Mouse (Mus musculus) heart, embryonic 11.5 days (tissue): ENCODE measurements around the gene Lsamp. TPM values are rescaled to one million over a fixed set of nuclear protein-coding genes. Genes with fewer than 3 reads are reported as not detected.

Source experiments
- ATAC-seq: fragments of 200-750 bp; cut with Nextera tagmentation; replicated peaks from 2 replicates; pipeline ENCODE4 v1.8.0; 2017; ENCODE audit warnings: moderate library complexity; ENCODE audit not compliant: insufficient number of reproducible peaks, low FRiP score, low TSS enrichment
- H3K27ac ChIP-seq: fragments of 300-500 bp; sonication (generic); 2 replicates; pipeline ENCODE4 v1.5.1; 2014; ENCODE audit warnings: mild to moderate bottlenecking, low read depth, low read length
- H3K27me3 ChIP-seq: fragments of 300-500 bp; sonication (generic); 2 replicates; pipeline ENCODE4 v1.6.1; 2014; ENCODE audit warnings: mild to moderate bottlenecking, low read length, mixed read lengths; ENCODE audit not compliant: control insufficient read depth, insufficient read depth
- H3K36me3 ChIP-seq: fragments of 300-500 bp; sonication (generic); 2 replicates; pipeline ENCODE4 v1.6.1; 2014; ENCODE audit warnings: mild to moderate bottlenecking, low read length, moderate library complexity, mixed read lengths; ENCODE audit not compliant: control insufficient read depth, insufficient read depth
- H3K4me1 ChIP-seq: fragments of 300-500 bp; sonication (generic); 2 replicates; pipeline ENCODE4 v1.6.1; 2014; ENCODE audit warnings: low read length; ENCODE audit not compliant: control insufficient read depth, insufficient read depth
- H3K4me2 ChIP-seq: fragments of 300-500 bp; sonication (generic); 2 replicates; pipeline ENCODE4 v1.6.1; 2014; ENCODE audit warnings: mild to moderate bottlenecking, moderate library complexity
- H3K4me3 ChIP-seq: fragments of 300-500 bp; sonication (generic); 2 replicates; pipeline ENCODE4 v1.5.1; 2014; ENCODE audit warnings: low read depth, low read length
- H3K9ac ChIP-seq: fragments of 300-500 bp; sonication (generic); 2 replicates; pipeline ENCODE4 v1.6.1; 2014; ENCODE audit warnings: mild to moderate bottlenecking, low read depth, low read length, moderate library complexity
- H3K9me3 ChIP-seq: fragments of 300-500 bp; sonication (generic); replicated peaks from 2 replicates; pipeline ENCODE4 v1.6.1; 2016; ENCODE audit warnings: low read length; ENCODE audit not compliant: control insufficient read depth
- WGBS: fragments of 180-500 bp; shearing (Covaris S2); extraction: QIAGEN DNeasy Blood & Tissue Kit; methylation state at CpG from one replicate; pipeline ENCODE4 v1.1.7; 2014; ENCODE audit not compliant: insufficient replicate concordance; 5-methylcytosine and 5-hydroxymethylcytosine counted together
- polyA plus RNA-seq: library from polyadenylated mRNA; unstranded; fragments of >200 nt; fragmentation: Nextera tagmentation; extraction: Ambion mirVana; gene quantifications from 2 replicates; pipeline ENCODE4 v1.2.1, GENCODE M21; 2014

The Lsamp gene
- polyA plus RNA-seq, 1 experiment from 2014 or later = 1.2 TPM

GRCm38 (mm10) chr16:42168292-42168691 lies 2184.1 kb downstream of the Lsamp start:
- no peak for ATAC-seq
- H3K9me3 ChIP-seq = no peaks in the 10 kb centered on the region
- H3K9ac ChIP-seq = no peak overlapping the region
- no peaks in the 10 kb centered on the region for H3K27me3 ChIP-seq
- H3K4me2 ChIP-seq = no peak overlapping the region
- 86% methylated on average over 9 of the region's 9 CpGs for WGBS
- H3K4me1 ChIP-seq = no peaks in the 10 kb centered on the region
- H3K27ac ChIP-seq = no peak overlapping the region
- no peaks in the 10 kb centered on the region for H3K36me3 ChIP-seq
- H3K4me3 ChIP-seq = no peak overlapping the region

DNA sequence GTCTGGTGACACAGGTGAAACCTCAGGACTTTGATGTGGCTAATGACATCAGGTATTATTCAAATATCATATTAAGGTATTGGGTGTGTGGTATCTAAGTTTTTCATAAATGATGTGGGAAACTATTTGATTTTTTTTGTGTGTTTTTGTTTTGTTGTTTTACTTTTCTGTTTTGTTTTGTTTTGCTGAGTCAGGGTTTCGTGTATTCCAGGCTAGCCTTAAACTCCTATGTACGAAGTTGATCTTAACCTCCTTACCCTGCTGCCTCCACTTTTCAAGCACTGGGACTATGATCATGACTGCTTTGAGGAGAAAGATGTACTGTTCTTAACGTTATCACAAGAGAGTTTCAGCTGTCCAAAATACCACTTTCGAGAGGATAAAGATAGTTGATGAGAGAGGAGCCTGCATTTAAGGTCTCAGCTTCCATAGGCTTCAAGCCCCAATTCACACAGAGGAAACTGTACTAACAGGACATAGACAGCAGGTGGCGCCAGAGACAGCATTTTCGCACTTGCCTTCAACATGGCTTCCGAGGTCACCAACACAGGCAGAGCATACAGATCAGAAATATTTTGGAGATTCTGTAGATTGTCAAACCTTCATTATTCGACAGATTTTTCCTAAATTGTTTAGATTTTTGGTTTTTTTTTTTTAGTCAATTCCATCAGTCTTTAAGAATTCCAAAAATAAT lies 2185.4 kb downstream of the Lsamp start:
- H3K9me3 ChIP-seq = no peaks in the 10 kb centered on the region
- ATAC-seq = no peak
- H3K4me3 ChIP-seq = no peak overlapping the region
- no peaks in the 10 kb centered on the region for H3K4me1 ChIP-seq
- no peak overlapping the region for H3K4me2 ChIP-seq
- 24% methylated on average over 8 of the region's 8 CpGs for WGBS
- H3K9ac ChIP-seq = no peak overlapping the region
- no peak overlapping the region for H3K27ac ChIP-seq
- no peaks in the 10 kb centered on the region for H3K36me3 ChIP-seq
- H3K27me3 ChIP-seq = no peaks in the 10 kb centered on the region

DNA sequence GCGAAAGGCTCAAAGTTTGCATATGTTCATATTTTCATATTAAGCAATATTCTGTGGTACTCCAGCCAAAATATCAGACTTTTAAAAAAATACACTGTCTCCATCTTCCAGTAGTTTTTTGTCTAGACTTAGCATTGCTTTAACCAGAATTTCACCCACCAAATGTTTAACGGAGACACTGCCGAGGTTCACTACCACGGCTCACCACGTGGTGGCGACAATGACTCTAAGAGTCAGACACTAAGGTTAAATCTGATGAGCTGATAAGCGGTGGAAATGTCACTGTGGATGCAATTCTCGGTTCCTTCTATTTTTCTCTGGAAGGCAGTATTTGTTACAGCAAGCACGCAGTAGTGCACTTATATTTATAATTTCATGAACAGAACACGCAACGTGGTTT lies 2188.3 kb downstream of the Lsamp start:
- H3K36me3 ChIP-seq = no peaks in the 10 kb centered on the region
- 31% methylated on average over 11 of the region's 11 CpGs for WGBS
- no peak overlapping the region for H3K9ac ChIP-seq
- H3K4me1 ChIP-seq = no peaks in the 10 kb centered on the region
- ATAC-seq = no peak
- H3K4me3 ChIP-seq = no peak overlapping the region
- H3K9me3 ChIP-seq = no peaks in the 10 kb centered on the region
- no peak overlapping the region for H3K4me2 ChIP-seq
- H3K27ac ChIP-seq = no peak overlapping the region
- H3K27me3 ChIP-seq = no peaks in the 10 kb centered on the region

DNA sequence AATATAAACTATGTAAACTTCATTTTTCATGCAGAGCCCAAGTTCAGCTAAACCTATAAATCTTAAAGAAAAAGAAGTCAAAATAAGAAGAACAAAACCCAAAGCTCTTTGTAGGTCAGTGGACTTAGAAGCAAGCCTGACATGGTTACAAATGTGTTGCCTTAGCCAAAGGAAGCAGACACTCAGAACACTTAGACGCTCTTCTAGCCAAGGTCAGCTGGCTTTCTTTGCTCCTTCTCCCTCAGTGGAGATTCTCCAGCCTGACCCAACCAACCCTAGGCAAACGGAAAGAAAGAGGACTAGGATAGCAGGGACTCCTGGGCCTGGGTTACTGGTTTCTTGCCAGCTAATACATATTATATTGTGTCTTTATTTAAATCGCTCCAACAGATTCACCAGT lies 2194.7 kb downstream of the Lsamp start:
- Histone ChIP-seq H3K36me3 (no peaks in the 10 kb centered on the region), H3K27ac (no peak overlapping the region), H3K4me1 (no peaks in the 10 kb centered on the region), H3K9me3 (no peaks in the 10 kb centered on the region), H3K27me3 (no peaks in the 10 kb centered on the region), H3K4me2 (no peak overlapping the region), H3K9ac (no peak overlapping the region), H3K4me3 (no peak overlapping the region)
- ATAC-seq = no peak
- 73% methylated on average over 3 of the region's 3 CpGs for WGBS

DNA sequence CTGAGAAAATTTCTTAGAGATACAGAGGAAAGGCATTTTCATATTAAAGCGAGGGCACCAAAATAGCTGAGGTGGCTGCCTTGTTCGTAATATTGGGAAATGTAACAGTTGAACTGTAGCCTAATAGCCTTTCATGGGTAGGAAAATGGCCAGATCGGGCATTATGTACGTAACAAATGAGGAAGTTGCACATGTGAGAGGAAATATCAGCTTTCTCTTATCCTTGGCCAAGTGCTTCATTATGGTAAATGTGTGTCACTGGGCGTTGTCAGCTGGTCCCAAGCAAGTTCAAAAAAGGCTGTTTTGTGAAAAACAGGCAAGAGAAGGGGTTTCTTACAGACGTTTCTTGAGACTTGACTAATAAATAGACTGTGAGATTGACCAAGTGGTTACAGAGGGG lies 2195.9 kb downstream of the Lsamp start:
- ATAC-seq = no peak
- Histone ChIP-seq H3K4me2 (no peak overlapping the region), H3K4me1 (no peaks in the 10 kb centered on the region), H3K36me3 (no peaks in the 10 kb centered on the region), H3K9me3 (no peaks in the 10 kb centered on the region), H3K9ac (no peak overlapping the region), H3K27ac (no peak overlapping the region), H3K27me3 (no peaks in the 10 kb centered on the region), H3K4me3 (no peak overlapping the region)
- 78% methylated on average over 6 of the region's 6 CpGs for WGBS

DNA sequence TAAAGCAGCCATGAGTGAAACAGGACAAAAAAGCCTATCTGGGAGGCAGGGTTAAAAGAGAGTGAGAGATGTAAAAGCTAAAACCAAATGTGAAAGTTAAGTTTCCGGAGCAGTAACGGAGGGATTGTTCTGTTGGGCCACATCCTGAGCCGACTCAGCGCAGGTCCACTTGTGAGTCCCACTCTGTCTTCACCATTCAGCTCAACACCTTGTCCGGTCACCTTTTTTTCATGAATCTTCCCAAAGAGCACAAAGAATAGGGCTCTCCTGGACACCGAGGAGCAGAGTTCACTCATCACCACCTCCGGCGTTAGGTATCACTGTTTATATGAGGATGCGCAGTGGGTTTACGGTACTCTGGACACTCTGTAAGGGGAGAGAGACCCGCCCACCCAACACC lies 2196.3 kb downstream of the Lsamp start:
- H3K27me3 ChIP-seq = no peaks in the 10 kb centered on the region
- no peak for ATAC-seq
- WGBS = 93% methylated on average over 11 of the region's 11 CpGs
- no peaks in the 10 kb centered on the region for H3K36me3 ChIP-seq
- no peak overlapping the region for H3K4me2 ChIP-seq
- no peaks in the 10 kb centered on the region for H3K4me1 ChIP-seq
- no peak overlapping the region for H3K27ac ChIP-seq
- H3K4me3 ChIP-seq = no peak overlapping the region
- H3K9me3 ChIP-seq = no peaks in the 10 kb centered on the region
- H3K9ac ChIP-seq = no peak overlapping the region

GRCm38 (mm10) chr16:42189431-42190081 lies 2205.4 kb downstream of the Lsamp start:
- H3K4me3 ChIP-seq = peak overlapping the region; percentile 57
- H3K4me1 ChIP-seq = no peaks in the 10 kb centered on the region
- no peaks in the 10 kb centered on the region for H3K27me3 ChIP-seq
- peak overlapping the region; percentile 85 for H3K4me2 ChIP-seq
- no peak for ATAC-seq
- peak overlapping the region; percentile 96; the same call in 1 of the 2 replicates for H3K27ac ChIP-seq
- no peaks in the 10 kb centered on the region for H3K9me3 ChIP-seq
- H3K9ac ChIP-seq = peak overlapping the region; percentile 88
- 44% methylated on average over 14 of the region's 14 CpGs for WGBS
- no peaks in the 10 kb centered on the region for H3K36me3 ChIP-seq

- Histone ChIP-seq H3K9ac (peak overlapping the region; percentile 88), H3K9me3 (no peaks in the 10 kb centered on the region), H3K4me1 (no peaks in the 10 kb centered on the region), H3K27ac (peak overlapping the region; percentile 96), H3K4me3 (peak overlapping the region; percentile 57), H3K27me3 (no peaks in the 10 kb centered on the region), H3K36me3 (no peaks in the 10 kb centered on the region), H3K4me2 (peak overlapping the region; percentile 85)
- under 1% methylated on average over 44 of the region's 44 CpGs for WGBS
- peak; percentile 83 for ATAC-seq
Measured at GRCm38 (mm10) chr16:42190114-42191045, 2206.2 kb downstream of the Lsamp start.
